Mouse (Mus musculus) cortical plate, adult 2 months (tissue): Measurements from ENCODE around the gene Hjurp.

Experiments used
- CTCF ChIP-seq: fragments of 200-500 bp; IDR thresholded peaks from 2 replicates; pipeline ENCODE4 v1.5.1; 2011; ENCODE audit warnings: mild to moderate bottlenecking, control low read depth, low read length; ENCODE audit not compliant: insufficient read depth; ENCODE audit errors: extremely low read depth
- POLR2A ChIP-seq: fragments of 200-500 bp; IDR thresholded peaks from 2 replicates; pipeline ENCODE4 v1.6.1; 2011; ENCODE audit warnings: mild to moderate bottlenecking, low read length, control low read depth; ENCODE audit not compliant: insufficient read depth; ENCODE audit errors: extremely low read depth

DNA sequence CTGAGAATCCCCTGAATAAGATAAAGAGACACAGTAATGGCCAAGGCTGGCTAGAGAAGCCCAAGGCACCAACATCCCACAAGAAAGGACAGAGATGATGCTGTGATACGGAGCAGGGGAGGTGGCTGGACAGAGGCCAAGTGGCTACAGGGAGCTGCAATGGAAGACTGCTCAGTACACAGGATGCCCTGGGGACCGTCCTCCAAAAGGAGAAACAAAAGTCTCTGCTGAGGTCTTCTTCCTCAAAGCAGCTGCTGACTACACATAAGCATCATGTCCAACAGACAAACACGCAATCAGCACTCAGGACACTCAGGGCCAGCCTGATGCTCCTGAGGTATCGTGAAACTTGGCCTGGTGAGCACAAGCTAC, 12.6 kb downstream of the Hjurp start:
- TF ChIP-seq POLR2A (no peak), CTCF (no peak)
